Comparison of ENCODE assay signal across 8 mouse cellular contexts in genomic region chr8:123101735-123102685, GRCm38 (mm10). TPM values are rescaled to one million over a fixed set of nuclear protein-coding genes. Genes with fewer than 3 reads are reported as not detected.
A peak's percentile ranks its signal among the peaks of the same experiment; 100 is the strongest.
DNase-seq lines count a peak whose midpoint lies in the region; ATAC-seq and TF ChIP-seq lines count a peak whose summit lies in the region.

Gene Rpl13 (plus strand): TSS chr8:123102350.

- no peaks in the 10 kb centered on the region for H3K27me3 ChIP-seq in E14TG2a.4 (ENCODE audit: insufficient read depth, low read length)
- H3K27me3 ChIP-seq in forebrain, embryonic 12.5 days, result no peaks in the 10 kb centered on the region
- H3K27me3 ChIP-seq in heart, postnatal 0 days (ENCODE audit: control insufficient read depth, insufficient read depth, low read length), result no peaks in the 10 kb centered on the region
- no peaks in the 10 kb centered on the region for H3K27me3 ChIP-seq in liver, embryonic 16.5 days (ENCODE audit: control insufficient read depth, insufficient read depth, low read depth, low read length)
- H3K27me3 ChIP-seq in neural tube, embryonic 13.5 days, result no peaks in the 10 kb centered on the region
- no peaks in the 10 kb centered on the region for H3K27me3 ChIP-seq in testis, adult 2 months (ENCODE audit: control insufficient read depth, insufficient read depth, low read length)

- peak within 1 kb of the TSS; percentile 96 for H3K27ac ChIP-seq in forebrain, embryonic 12.5 days
- H3K27ac ChIP-seq in heart, postnatal 0 days (ENCODE audit: low read depth), result peak within 1 kb of the TSS; percentile 95
- peak within 1 kb of the TSS; percentile 78 for H3K27ac ChIP-seq in liver, embryonic 16.5 days (ENCODE audit: low read length)
- H3K27ac ChIP-seq in neural tube, embryonic 13.5 days (replicated peaks), result peak within 1 kb of the TSS; percentile 94
- peak within 1 kb of the TSS; percentile 90 for H3K27ac ChIP-seq in testis, adult 2 months (ENCODE audit: control insufficient read depth, insufficient read depth, low read depth, low read length)

- peak within 1 kb of the TSS; percentile 96 for H3K9ac ChIP-seq in forebrain, embryonic 12.5 days
- peak within 1 kb of the TSS; percentile 97 for H3K9ac ChIP-seq in heart, postnatal 0 days (replicated peaks; ENCODE audit: low read depth, low read length)
- peak within 1 kb of the TSS; percentile 79 for H3K9ac ChIP-seq in liver, embryonic 16.5 days (ENCODE audit: low read depth, low read length)
- H3K9ac ChIP-seq in neural tube, embryonic 13.5 days, result peak within 1 kb of the TSS; percentile 98

- TF ChIP-seq POLR2A in testis, adult 2 months (IDR thresholded peaks at IDR 0.05; ENCODE audit: control insufficient read depth, low read depth, low read length), result peak; percentile 99

- peaks cover 37% of the 10 kb centered on the region for H3K36me3 ChIP-seq in E14TG2a.4 (ENCODE audit: insufficient read depth, low read length)
- peaks cover 45% of the 10 kb centered on the region for H3K36me3 ChIP-seq in forebrain, embryonic 12.5 days (replicated peaks)
- H3K36me3 ChIP-seq in heart, postnatal 0 days (replicated peaks; ENCODE audit: control insufficient read depth, insufficient read depth, low read length), result peaks cover 39% of the 10 kb centered on the region
- H3K36me3 ChIP-seq in liver, embryonic 16.5 days (ENCODE audit: control insufficient read depth, insufficient read depth), result peaks cover 21% of the 10 kb centered on the region
- H3K36me3 ChIP-seq in neural tube, embryonic 13.5 days, result peaks cover 42% of the 10 kb centered on the region
- H3K36me3 ChIP-seq in testis, adult 2 months (ENCODE audit: control insufficient read depth, insufficient read depth, low read length), result peaks cover 2% of the 10 kb centered on the region; the same call in 1 of the 2 replicates

- peak within 1 kb of the TSS; percentile 95 for H3K4me2 ChIP-seq in forebrain, embryonic 12.5 days
- peak within 1 kb of the TSS; percentile 90 for H3K4me2 ChIP-seq in heart, postnatal 0 days (ENCODE audit: low read depth, low read length)
- peak within 1 kb of the TSS; percentile 83 for H3K4me2 ChIP-seq in liver, embryonic 16.5 days (ENCODE audit: low read depth, low read length)
- H3K4me2 ChIP-seq in neural tube, embryonic 13.5 days, result peak within 1 kb of the TSS; percentile 95

- H3K9me3 ChIP-seq in E14TG2a.4 (ENCODE audit: low read length), result no peaks in the 10 kb centered on the region
- no peaks in the 10 kb centered on the region for H3K9me3 ChIP-seq in forebrain, embryonic 12.5 days
- no peaks in the 10 kb centered on the region for H3K9me3 ChIP-seq in heart, postnatal 0 days (replicated peaks; ENCODE audit: control insufficient read depth, low read length)
- H3K9me3 ChIP-seq in liver, embryonic 16.5 days (replicated peaks; ENCODE audit: control insufficient read depth, low read length), result no peaks in the 10 kb centered on the region
- no peaks in the 10 kb centered on the region for H3K9me3 ChIP-seq in neural tube, embryonic 13.5 days

- peak; percentile 94 for DNase-seq in c-Kit-positive CD71-positive TER-119-positive erythroid progenitor cells, embryonic 14.5 days (ENCODE audit: low spot score)
- DNase-seq in heart, postnatal 0 days (ENCODE audit: low spot score), result peak; percentile 97
- peak; percentile 98 to 99 for DNase-seq in kidney, postnatal 4 days

- peak within 1 kb of the TSS; percentile 95 for H3K4me3 ChIP-seq in E14TG2a.4 (replicated peaks; ENCODE audit: low read length)
- peak within 1 kb of the TSS; percentile 80 for H3K4me3 ChIP-seq in forebrain, embryonic 12.5 days (replicated peaks)
- peak within 1 kb of the TSS; percentile 95 for H3K4me3 ChIP-seq in heart, postnatal 0 days (ENCODE audit: low read depth, low read length)
- peak within 1 kb of the TSS; percentile 83 for H3K4me3 ChIP-seq in liver, embryonic 16.5 days (ENCODE audit: low read depth, low read length)
- H3K4me3 ChIP-seq in neural tube, embryonic 13.5 days, result peak within 1 kb of the TSS; percentile 81
- H3K4me3 ChIP-seq in testis, adult 2 months (ENCODE audit: control insufficient read depth, low read depth, low read length), result peak within 1 kb of the TSS; percentile 97

- peaks cover 50% of the 10 kb centered on the region for H3K4me1 ChIP-seq in E14TG2a.4 (replicated peaks; ENCODE audit: low read depth, low read length)
- peaks cover 15% of the 10 kb centered on the region for H3K4me1 ChIP-seq in forebrain, embryonic 12.5 days
- peaks cover 10% of the 10 kb centered on the region for H3K4me1 ChIP-seq in heart, postnatal 0 days (ENCODE audit: control insufficient read depth, insufficient read depth)
- peaks cover 12% of the 10 kb centered on the region for H3K4me1 ChIP-seq in liver, embryonic 16.5 days (ENCODE audit: control insufficient read depth, low read depth, low read length)
- peaks cover 22% of the 10 kb centered on the region for H3K4me1 ChIP-seq in neural tube, embryonic 13.5 days (replicated peaks)
- H3K4me1 ChIP-seq in testis, adult 2 months (ENCODE audit: control insufficient read depth, insufficient read depth, low read length), result peaks cover 5% of the 10 kb centered on the region; the same call in 1 of the 2 replicates

- peak; percentile 39; the same call in 1 of the 2 replicates for TF ChIP-seq EP300 in heart, postnatal 0 days (IDR thresholded peaks at IDR 0.05; ENCODE audit: low read depth)

- TF ChIP-seq CTCF in E14TG2a.4 (conservative IDR thresholded peaks at IDR 0.05; ENCODE audit: low read length), result no peak
- TF ChIP-seq CTCF in heart, postnatal 0 days (IDR thresholded peaks at IDR 0.05; ENCODE audit: low read depth), result no peak
- no peak for TF ChIP-seq CTCF in testis, adult 2 months (IDR thresholded peaks at IDR 0.05; ENCODE audit: control insufficient read depth, insufficient read depth, insufficient replicate concordance, low read depth, low read length)

- ATAC-seq in forebrain, embryonic 12.5 days (ENCODE audit: low FRiP score), result peak; percentile 97
- peak; percentile 97 for ATAC-seq in heart, postnatal 0 days (ENCODE audit: insufficient read depth, low read depth)
- peak; percentile 96 for ATAC-seq in liver, embryonic 16.5 days (ENCODE audit: low read depth)
- peak; percentile 95 for ATAC-seq in neural tube, embryonic 13.5 days (ENCODE audit: low read depth)

- WGBS in forebrain, embryonic 12.5 days, result 1% methylated on average over 56 of the region's 56 CpGs
- 1% methylated on average over 52 of the region's 56 CpGs for WGBS in heart, postnatal 0 days
- under 1% methylated on average over 56 of the region's 56 CpGs for WGBS in liver, embryonic 16.5 days (ENCODE audit: insufficient replicate concordance)
- 1% methylated on average over 56 of the region's 56 CpGs for WGBS in neural tube, embryonic 13.5 days

RNA-seq across cellular contexts. Expression of gene Rpl13, which starts in this region (rescaled TPM):
- 1,076 and 1,105 TPM in 2 replicates for polyA plus RNA-seq in forebrain, embryonic 12.5 days (2016; fragmentation: Nextera tagmentation; extraction: Ambion mirVana)
- 2,455 and 2,720 TPM in 2 replicates for total RNA-seq in heart, postnatal 0 days (2014; rRNA removed; ENCODE audit: low replicate concordance)
- 813 and 854 TPM in 2 replicates for polyA plus RNA-seq in heart, postnatal 0 days (2015; fragmentation: Nextera tagmentation; extraction: Ambion mirVana)
- 732 and 803 TPM in 2 replicates for polyA plus RNA-seq in liver, embryonic 16.5 days (2015; fragmentation: Nextera tagmentation; extraction: Ambion mirVana)
- 629 and 772 TPM in 2 replicates for polyA plus RNA-seq in neural tube, embryonic 13.5 days (2015; fragmentation: Nextera tagmentation; extraction: Ambion mirVana)
- 834 and 1,155 TPM in 2 replicates for polyA plus RNA-seq in testis, adult 2 months (2012; rRNA removed)

Comparison
In these comparisons a context has a peak if more than half of its experiments do, and no peak if none do; other contexts are left out.
1. Peak in every context shown above with its lines: DNase-seq, ATAC-seq, H3K4me3 ChIP-seq and H3K27ac ChIP-seq.